Mouse (Mus musculus) cerebellum, postnatal 4 days (tissue): ENCODE data around the gene Slc16a5.
"Not testable (repeated sequence)": the region's sequence is repeated elsewhere in the genome, so short reads cannot be mapped to it uniquely, and the experiment has no call there.

Source experiments
- DNase-seq, 2 experiments: peaks; one replicate each; pipeline ENCODE4 v3.0.0; 2022; ENCODE audit warnings: low spot score in 2 of 2, mixed read lengths in 1 of 2

Slc16a5 gene

DNA sequence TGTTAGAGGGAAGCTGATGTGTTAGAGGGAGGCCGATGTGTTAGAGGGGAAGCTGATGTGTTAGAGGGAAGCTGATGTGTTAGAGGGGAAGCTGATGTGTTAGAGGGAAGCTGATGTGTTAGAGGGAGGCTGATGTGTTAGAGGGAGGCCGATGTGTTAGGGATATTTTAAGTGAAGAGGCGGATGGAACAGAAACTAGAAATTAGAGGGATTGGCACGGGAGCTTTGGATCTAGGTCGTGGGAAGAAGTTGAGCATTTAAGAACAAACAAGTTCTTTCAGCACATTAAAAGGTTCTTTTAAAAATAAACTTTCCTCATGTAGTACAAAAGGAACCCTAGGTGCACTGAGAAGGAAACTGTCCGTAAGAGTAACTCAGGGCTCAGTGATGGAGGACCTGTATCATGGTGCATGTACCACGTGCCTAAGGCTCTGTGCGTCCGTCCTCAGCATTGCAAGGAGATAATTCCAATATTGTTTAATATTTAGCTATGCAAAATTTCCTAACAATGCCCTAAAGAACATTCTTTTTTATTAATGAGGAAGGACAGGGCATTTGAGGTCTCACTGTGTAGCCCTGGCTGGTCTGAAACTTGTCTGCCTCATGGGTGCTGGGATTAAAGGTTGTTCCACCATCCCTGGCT is 16.1 kb downstream of the Slc16a5 start:
- DNase-seq = no peak

- no peak for DNase-seq
Observed at GRCm38 (mm10) chr11:115481553-115482259, 19.4 kb downstream of the Slc16a5 start.

DNA sequence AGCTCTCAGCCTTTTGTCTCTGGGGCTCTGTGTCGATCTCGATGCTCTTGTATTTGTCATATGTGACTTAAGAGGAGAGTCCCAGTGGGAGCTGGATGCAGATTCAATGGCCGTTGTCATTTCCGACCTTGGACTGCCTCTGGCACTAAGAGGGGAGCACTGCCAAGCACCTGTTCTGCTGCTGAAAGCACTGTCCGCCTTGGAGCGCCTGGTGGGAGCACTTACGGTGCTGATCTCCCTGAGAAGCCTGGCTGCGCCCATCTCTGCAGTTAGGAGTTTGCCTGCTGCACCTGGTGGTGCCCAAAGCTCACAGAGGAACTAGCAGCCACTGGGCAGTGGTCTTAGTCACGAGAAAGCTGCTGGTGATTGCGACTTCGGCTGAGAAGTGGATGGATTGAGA is 21.0 kb downstream of the Slc16a5 start:
- DNase-seq = no peak

DNA sequence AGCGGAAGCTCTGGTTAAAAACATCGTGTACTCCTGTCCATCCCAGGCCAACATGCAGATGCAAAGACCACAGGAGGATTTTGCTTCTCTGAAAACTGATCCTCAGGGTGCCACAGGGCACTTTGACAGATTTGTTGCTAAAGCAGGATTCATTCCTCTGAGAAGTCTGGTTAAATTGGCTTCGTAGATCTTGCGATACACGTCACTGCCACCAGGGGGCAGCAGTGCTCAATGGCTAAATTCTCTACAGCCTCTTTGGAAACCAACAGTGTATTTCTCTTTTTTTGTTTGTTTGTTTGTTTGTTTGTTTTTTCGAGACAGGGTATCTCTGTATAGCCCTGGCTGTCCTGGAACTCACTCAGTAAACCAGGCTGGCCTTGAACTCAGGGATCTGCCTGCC is 21.5 kb downstream of the Slc16a5 start:
- peak; percentile 83 for DNase-seq

DNA sequence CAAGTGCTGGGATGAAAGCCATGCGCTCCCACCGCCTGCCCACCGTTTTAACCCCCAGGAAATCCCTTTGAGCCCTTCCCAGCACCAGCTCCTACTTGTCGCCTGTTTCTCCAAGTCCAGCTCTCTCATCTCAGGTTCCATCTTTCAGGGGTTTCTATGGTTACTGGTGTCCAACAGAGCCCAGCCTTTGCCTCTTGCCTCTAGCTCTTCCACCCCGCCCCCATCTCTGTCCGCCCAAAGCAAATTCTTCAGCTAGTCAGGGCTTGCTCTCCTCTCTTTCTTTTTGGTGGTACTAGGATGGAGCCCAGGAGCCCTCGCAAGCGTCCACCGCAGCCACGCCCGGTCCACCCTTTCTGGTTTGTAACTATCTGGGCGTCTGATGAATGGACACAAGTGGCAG is 22.9 kb downstream of the Slc16a5 start:
- DNase-seq = no peak

DNA sequence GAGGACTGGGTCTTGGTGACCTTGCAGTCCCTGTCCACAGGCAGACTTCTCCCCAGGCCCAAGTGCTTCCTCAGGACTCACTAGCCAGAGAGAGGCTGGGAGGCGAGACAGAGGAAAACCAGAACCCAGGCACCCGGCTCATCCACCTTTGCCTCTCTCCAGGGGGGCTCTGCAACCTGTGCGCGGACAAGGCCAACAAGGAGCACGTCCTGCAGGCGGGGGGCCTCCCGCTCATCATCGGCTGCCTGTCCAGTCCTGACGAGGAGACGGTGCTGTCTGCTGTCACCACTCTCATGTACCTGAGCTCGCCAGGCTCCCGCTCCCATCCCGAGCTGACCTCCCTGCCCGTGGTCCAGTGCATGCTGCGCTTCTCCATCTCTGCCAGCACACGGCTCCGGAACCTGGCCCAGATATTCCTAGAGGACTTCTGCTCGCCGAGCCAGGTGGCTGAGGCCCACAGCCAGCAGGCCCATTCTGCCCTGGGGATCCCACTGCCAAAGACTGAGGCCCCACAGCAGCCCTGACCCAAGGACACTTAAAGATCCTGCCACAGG is 26.4 kb downstream of the Slc16a5 start:
- no peak for DNase-seq

DNA sequence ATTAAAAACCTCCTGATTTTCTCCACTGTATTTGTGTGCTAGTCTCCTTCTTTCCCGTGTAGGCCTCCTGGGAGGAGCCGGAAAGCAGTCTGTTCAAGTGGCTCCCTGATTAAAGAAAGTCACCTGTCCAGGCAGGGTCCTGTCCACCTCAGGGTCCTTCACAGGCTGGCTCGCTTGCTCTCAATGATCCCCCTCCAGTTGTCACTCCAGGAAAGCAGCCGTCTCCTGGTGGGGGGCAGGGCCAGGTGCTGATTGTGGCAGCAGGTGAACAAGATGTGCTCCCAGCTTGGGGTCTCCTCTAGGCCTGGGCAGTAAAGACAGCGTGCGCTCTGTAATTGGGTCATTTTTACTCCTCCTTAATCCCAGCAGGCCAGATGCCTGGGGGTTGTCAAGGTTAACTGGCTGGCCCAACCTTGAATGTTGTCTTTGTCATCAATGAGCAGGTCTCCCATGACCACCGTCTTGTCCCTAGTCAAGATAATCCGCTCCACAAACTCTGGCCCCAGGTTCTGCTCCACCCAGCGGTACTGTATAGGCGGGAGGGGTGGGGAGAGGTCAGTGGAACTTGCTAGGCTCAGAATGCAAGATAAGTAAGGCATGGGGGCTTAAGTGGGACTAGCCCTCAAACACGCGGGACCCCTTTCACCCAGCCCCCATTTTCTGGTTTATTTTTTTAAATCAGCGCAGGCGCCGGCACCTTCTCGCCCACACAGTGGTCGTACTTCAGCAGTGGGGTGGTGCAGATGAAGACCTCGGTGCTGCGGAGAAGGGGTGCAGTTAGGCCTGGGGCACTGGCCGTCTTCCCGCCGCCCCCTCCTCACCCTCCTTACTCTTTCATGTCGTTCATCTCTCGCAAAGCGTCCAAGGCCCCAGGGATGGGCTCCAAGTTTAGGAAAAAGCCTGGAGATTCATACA is 28.4 kb downstream of the Slc16a5 start:
- no peak for DNase-seq

GRCm38 (mm10) chr11:115491356-115492083 is 29.2 kb downstream of the Slc16a5 start, which contains the start of gene Nt5c:
TSS of gene Nt5c (minus strand) at chr11:115491862.
- DNase-seq = peak; percentile 59 to 71

DNA sequence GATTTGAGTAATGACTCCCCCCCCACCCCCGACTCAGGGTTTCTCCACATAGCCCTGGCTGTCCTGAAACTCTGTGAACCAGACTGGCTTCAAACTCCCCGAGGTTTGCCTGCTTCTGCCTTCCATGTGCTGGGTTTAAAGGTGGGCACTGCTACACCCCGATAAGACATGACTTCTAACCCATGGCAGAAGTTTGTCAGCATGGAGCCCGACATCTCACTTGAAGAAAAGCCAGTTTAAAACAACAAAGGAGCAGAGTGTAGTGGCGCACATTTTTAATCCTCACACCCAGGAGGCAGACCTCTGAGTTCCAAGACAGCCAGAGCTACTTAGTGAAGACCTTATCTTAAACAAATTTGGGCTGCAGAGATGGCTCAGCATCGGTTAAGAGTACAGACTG is 30.1 kb downstream of the Slc16a5 start:
- no peak for DNase-seq

- not testable (repeated sequence) for DNase-seq
Observed at GRCm38 (mm10) chr11:115496559-115496958, 34.3 kb downstream of the Slc16a5 start.

DNA sequence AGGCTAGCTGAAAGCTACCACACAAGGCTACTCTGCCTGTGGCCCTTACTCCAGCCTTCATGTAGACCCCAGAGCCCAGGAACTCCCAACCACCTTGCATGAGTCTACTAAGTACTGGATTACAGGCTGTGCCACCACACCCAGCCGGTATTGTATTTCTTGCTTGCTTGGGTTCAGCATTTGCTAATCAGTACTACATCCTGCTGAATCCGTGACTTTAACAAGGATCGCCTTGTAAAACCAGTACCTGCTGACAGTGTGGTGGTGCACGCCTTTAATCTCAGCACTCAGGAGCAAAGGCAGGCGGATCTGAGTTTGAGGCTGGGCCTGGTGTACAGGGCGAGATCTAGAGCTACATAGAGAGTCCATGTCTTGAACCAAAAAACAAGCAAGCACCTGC is 40.4 kb downstream of the Slc16a5 start:
- DNase-seq = no peak

- DNase-seq = no peak
Observed at GRCm38 (mm10) chr11:115506586-115506985, 44.3 kb downstream of the Slc16a5 start.

DNA sequence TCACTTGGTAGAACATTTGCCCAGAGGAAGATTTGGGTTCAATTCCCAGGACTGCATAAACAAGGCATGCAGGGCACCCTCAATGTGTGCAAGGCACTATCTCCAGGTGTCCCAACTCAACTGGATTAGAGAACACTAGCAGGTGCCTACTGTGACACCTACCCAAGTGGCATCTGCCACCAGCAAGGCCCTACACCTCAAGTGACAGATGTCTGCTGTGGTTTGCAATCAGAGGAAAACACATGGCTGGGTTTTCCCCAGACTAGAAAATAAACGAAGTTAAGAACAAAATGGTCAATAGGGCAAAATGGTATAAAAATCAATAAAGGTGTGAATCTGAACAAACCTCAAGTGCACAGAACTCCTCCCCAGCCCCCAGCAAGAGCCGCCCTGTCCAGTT is 45.8 kb downstream of the Slc16a5 start:
- no peak for DNase-seq

DNA sequence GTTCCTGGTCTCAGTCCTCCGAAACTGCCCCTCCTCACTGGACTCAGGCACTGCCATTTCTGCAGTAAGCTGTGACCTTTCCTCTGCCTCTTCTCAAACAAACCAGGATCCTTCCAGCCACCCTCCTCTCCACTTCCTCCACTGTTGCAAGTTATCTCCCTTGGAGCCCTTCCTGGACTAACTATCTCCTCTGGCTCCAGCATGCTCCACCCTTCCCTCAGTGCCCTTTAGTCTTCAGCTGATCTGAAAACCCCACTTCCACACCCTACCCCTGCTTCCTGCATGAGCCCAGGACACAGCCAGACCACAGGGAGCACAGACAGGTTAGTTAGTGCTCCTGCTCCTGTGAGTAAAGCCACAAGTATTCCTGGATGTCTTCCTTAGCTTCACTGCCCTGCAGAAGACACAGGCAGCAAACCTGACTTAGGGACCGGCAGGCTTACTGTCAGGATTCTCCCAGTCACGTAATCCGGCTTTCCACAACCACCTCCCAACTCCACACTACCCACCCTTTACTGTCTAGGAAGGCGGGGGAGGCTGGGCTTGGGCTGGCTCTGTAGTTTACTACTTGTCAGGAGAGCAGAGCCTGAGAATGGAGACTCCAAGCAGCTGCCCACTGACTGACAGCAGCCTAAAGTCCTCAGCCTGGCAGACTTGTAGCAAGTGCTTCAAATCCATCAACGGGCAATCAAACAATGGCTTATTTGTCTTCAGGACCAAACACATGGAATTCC is 47.7 kb downstream of the Slc16a5 start:
- no peak for DNase-seq

GRCm38 (mm10) chr11:115510507-115510888 is 48.2 kb downstream of the Slc16a5 start:
- DNase-seq = no peak

- no peak for DNase-seq
Observed at GRCm38 (mm10) chr11:115511121-115511520, 48.8 kb downstream of the Slc16a5 start.

- no peak for DNase-seq
Observed at GRCm38 (mm10) chr11:115512004-115512403, 49.7 kb downstream of the Slc16a5 start.

DNA sequence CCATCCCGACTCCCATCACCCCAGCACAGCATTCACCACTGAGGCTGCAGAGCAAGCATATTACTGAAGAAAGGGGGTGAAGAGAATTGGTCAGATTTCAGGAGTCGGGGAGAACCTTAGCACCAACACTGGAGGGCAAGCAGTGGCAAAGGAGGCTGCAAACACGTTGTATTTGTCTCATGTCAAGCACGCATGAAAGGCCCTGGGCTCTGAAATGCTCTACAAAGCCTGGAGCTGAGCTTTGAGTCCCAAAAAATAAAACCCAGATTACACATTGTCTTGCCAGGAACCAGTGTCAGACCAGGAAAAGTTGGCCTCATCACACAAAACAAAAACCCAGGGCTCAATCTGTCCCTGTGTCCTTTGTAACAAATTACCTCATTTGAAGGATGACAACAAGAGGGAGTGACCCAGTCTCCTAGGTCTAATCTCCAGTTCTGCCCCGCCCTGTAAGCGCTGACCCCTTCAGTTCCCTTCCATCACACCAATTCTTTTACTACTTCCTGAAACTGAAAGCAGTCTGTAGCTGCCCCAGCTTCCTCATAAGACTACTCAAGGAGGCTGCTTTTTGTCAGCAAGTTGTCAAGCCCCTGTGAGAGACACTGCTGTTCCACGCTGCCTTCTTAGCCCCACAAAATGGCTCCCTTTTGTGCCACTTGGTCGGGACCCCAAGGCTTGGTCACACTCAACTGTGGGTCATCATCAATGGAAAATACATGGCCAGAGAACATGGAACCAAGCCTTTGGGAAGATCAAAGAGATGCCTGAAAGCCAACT is 50.3 kb downstream of the Slc16a5 start:
- DNase-seq = no peak

DNA sequence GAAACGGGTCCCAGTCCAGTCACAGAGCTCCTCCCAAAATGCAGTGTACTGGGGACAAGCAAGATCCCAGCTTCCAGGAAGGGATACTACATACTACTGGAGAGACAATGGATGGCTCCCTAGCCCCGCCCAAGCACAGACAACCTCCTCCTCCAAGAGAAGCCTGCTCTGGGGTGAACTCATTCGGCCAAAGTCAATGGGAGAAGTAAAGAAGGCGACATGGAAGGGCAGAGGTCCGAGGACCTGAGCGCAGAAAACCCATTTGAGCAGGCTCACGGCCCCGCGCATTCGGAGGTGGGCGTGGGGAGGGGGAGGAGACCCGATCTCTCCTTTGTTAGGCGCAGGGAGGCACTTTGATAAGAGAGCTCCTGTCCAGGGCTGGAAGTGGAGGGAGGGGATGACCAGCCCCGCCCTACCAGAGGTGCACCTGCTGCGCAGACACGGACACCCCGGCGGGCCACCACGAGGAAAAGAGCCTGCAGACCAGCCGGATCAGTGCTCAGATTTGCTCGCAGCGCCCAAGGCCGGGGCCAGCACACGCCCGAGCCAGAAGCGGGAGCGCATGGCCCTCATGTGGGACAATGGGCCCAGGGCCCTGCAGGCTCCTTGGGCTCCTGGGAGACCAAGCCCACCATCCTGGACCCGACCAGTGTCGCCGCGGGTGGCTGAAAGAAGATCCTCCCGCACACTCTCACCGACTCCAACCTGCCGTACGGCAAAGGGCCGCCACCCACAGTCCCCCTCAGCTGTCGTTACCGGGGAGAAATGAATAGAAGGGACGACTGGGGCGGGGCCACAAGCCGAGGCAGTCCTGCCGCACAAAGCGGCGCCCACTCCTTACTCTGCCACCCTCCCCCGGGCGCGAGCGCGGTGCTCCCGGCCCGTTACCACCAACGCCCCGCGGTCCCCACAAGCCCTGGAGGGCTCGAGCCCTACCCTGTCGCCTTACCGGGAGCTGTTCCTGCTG is 51.3 kb downstream of the Slc16a5 start:
- peak; percentile 40 to 49 for DNase-seq
